Mouse (Mus musculus): ENCODE results near the gene Acp5. TPM values are rescaled to one million over a fixed set of nuclear protein-coding genes. Genes with fewer than 3 reads are reported as not detected.
A peak's percentile ranks its signal among the peaks of the same experiment; 100 is the strongest.

Gene Acp5
- total RNA-seq, 2 experiments from 2014 or later = 2.5 to 3.4 TPM

- peak; percentile 83 to 86 for DNase-seq (ENCODE audit: low spot score in 2 of 2)
Observed at GRCm38 (mm10) chr9:22143108-22144037, 7.9 kb upstream of the Acp5 start.

- DNase-seq (ENCODE audit: low spot score in 2 of 2) = no peak
Observed at GRCm38 (mm10) chr9:22139746-22140145, 4.2 kb upstream of the Acp5 start.

GRCm38 (mm10) chr9:22138480-22138879 lies 3.0 kb upstream of the Acp5 start:
- no peak for DNase-seq (ENCODE audit: low spot score in 2 of 2)

GRCm38 (mm10) chr9:22136765-22137547 lies 1.4 kb upstream of the Acp5 start:
- no peak for DNase-seq (ENCODE audit: low spot score in 2 of 2)

- DNase-seq (ENCODE audit: low spot score in 2 of 2) = no peak
Observed at GRCm38 (mm10) chr9:22134988-22135643, 395 bp downstream of the Acp5 start.

GRCm38 (mm10) chr9:22134246-22134890 lies 1.1 kb downstream of the Acp5 start:
- DNase-seq (ENCODE audit: low spot score in 2 of 2) = no peak

GRCm38 (mm10) chr9:22132220-22132619 lies 3.3 kb downstream of the Acp5 start:
- no peak for DNase-seq (ENCODE audit: low spot score in 2 of 2)

- peak in 1 of 2 experiments; percentile 38 for DNase-seq (ENCODE audit: low spot score in 2 of 2)
Observed at GRCm38 (mm10) chr9:22131226-22131981, 4.1 kb downstream of the Acp5 start.

GRCm38 (mm10) chr9:22125246-22126027 lies 10.1 kb downstream of the Acp5 start:
- no peak for DNase-seq (ENCODE audit: low spot score in 2 of 2)

- no peak for DNase-seq (ENCODE audit: low spot score in 2 of 2)
Observed at GRCm38 (mm10) chr9:22124169-22124568, 11.3 kb downstream of the Acp5 start.

- DNase-seq (ENCODE audit: low spot score in 2 of 2) = no peak
Observed at GRCm38 (mm10) chr9:22123069-22123609, 12.4 kb downstream of the Acp5 start.

GRCm38 (mm10) chr9:22122005-22122404 lies 13.5 kb downstream of the Acp5 start:
- DNase-seq (ENCODE audit: low spot score in 2 of 2) = no peak

- no peak for DNase-seq (ENCODE audit: low spot score in 2 of 2)
Observed at GRCm38 (mm10) chr9:22121545-22121944, 14.0 kb downstream of the Acp5 start.

GRCm38 (mm10) chr9:22119543-22119942 lies 16.0 kb downstream of the Acp5 start:
- no peak for DNase-seq (ENCODE audit: low spot score in 2 of 2)

GRCm38 (mm10) chr9:22117754-22118456 lies 17.6 kb downstream of the Acp5 start:
- peak in 1 of 2 experiments; percentile 47 for DNase-seq (ENCODE audit: low spot score in 2 of 2)

- DNase-seq (ENCODE audit: low spot score in 2 of 2) = peak; percentile 75 to 89
Observed at GRCm38 (mm10) chr9:22116740-22117426, 18.6 kb downstream of the Acp5 start, which contains the start of gene Elof1. TSS of gene Elof1 (minus strand) at chr9:22117172.

GRCm38 (mm10) chr9:22116086-22116485 lies 19.4 kb downstream of the Acp5 start:
- DNase-seq (ENCODE audit: low spot score in 2 of 2) = no peak

- no peak for DNase-seq (ENCODE audit: low spot score in 2 of 2)
Observed at GRCm38 (mm10) chr9:22115635-22116034, 19.9 kb downstream of the Acp5 start.
